16 mouse cellular contexts compared by ENCODE assay signal in the genomic region with DNA sequence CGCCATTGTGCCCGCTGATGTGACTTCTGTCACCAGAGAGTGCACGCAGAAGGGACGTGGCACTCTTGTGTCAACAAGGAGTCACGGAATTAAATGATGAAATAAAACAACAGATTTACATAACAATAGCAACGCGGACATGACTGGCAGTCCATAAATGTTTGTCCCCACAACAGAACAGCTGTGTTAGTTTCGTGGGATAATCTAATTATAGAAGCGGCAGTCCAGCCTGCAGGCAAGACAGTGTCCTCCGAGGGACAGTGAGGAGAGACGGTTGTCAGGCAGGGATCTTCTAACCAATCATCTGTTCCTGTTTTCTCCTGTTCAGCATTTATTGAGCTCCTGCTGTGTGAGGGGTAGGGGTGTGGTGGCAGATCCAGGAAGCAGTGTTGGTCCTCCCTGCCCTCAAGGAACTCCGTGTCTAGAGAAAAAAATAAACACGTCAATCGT. TPM values are rescaled to one million over a fixed set of nuclear protein-coding genes. Genes with fewer than 3 reads are reported as not detected.
A peak's percentile ranks its signal among the peaks of the same experiment; 100 is the strongest.
DNase-seq lines count a peak whose midpoint lies in the region; ATAC-seq and TF ChIP-seq lines count a peak whose summit lies in the region.
"Had no signal": no experiment of that assay in that cellular context is flagged by ENCODE, and none has a peak within 500 bp of the region (broad histone marks: within the 10 kb centered on the region; RNA-seq: fewer than 3 reads in every experiment).

No protein-coding gene starts in this region.

- H3K9ac ChIP-seq in heart, embryonic 16.5 days (ENCODE audit: low read length): no peak overlapping the region
- H3K9ac ChIP-seq in MEL (ENCODE audit: control insufficient read depth, low read depth, low read length, poor library complexity, severe bottlenecking): peak overlapping the region; percentile 49
- no peak overlapping the region for H3K9ac ChIP-seq in midbrain, postnatal 0 days (replicated peaks; ENCODE audit: low read length, poor library complexity, severe bottlenecking)
- no peak overlapping the region for H3K9ac ChIP-seq in liver, postnatal 0 days (replicated peaks)
- H3K9ac ChIP-seq: lung, embryonic 15.5 days had no signal

- TF ChIP-seq CTCF in MEL (IDR thresholded peaks at IDR 0.05 in 2 of 3, conservative IDR thresholded peaks at IDR 0.05 in 1 of 3; ENCODE audit: control insufficient read depth in 1 of 3, insufficient read depth in 1 of 3, low read depth in 2 of 3, low read length in 3 of 3, poor library complexity in 1 of 3, severe bottlenecking in 1 of 3): no peak
- no peak for TF ChIP-seq CTCF in cortical plate, adult 2 months (IDR thresholded peaks at IDR 0.05; ENCODE audit: extremely low read depth, insufficient read depth, low read length)
- no peak for TF ChIP-seq CTCF in midbrain, postnatal 0 days (IDR thresholded peaks at IDR 0.05)
- no peak for TF ChIP-seq CTCF in liver, postnatal 0 days (IDR thresholded peaks at IDR 0.05; ENCODE audit: low read depth)

- peaks cover 2% of the 10 kb centered on the region; the same call in 1 of the 2 replicates for H3K4me1 ChIP-seq in heart, embryonic 16.5 days (ENCODE audit: control insufficient read depth, insufficient read depth, low read length)
- peaks cover 0 to 5% of the 10 kb centered on the region in 2 experiments; a peak in 2 of 4 replicates for H3K4me1 ChIP-seq in MEL (ENCODE audit: control insufficient read depth in 1 of 2, insufficient read depth in 2 of 2, low read length in 2 of 2)
- H3K4me1 ChIP-seq in cortical plate, adult 2 months (ENCODE audit: control insufficient read depth, insufficient read depth, low read length): 0 out of 2 replicates have a peak, but pooled peaks cover 2% of the 10 kb centered on the region
- H3K4me1 ChIP-seq in midbrain, postnatal 0 days (ENCODE audit: insufficient read depth, low read length): no peaks in the 10 kb centered on the region
- no peaks in the 10 kb centered on the region for H3K4me1 ChIP-seq in liver, postnatal 0 days (ENCODE audit: insufficient read depth)

- no peaks in the 10 kb centered on the region for H3K27me3 ChIP-seq in heart, embryonic 16.5 days (ENCODE audit: control insufficient read depth, insufficient read depth, low read length)
- peaks cover 0 to 2% of the 10 kb centered on the region in 2 experiments; a peak in 1 of 4 replicates for H3K27me3 ChIP-seq in MEL (ENCODE audit: control insufficient read depth in 1 of 2, insufficient read depth in 2 of 2, low read length in 2 of 2)
- no peaks in the 10 kb centered on the region for H3K27me3 ChIP-seq in midbrain, postnatal 0 days (ENCODE audit: insufficient read depth, low read length)
- no peaks in the 10 kb centered on the region for H3K27me3 ChIP-seq in liver, postnatal 0 days (ENCODE audit: insufficient read depth, low read length)
- H3K27me3 ChIP-seq: lung, embryonic 15.5 days had no signal

- no peak overlapping the region for H3K4me3 ChIP-seq in heart, embryonic 16.5 days (ENCODE audit: low read length)
- peak overlapping the region; percentile 55 to 60 for H3K4me3 ChIP-seq in MEL (ENCODE audit: control insufficient read depth in 1 of 2, insufficient read depth in 1 of 2, low read depth in 2 of 2, low read length in 2 of 2)
- H3K4me3 ChIP-seq in cortical plate, adult 2 months (ENCODE audit: insufficient read depth, low read length): no peak overlapping the region; the same call in 1 of the 2 replicates
- no peak overlapping the region for H3K4me3 ChIP-seq in midbrain, postnatal 0 days (ENCODE audit: low read depth, low read length)
- H3K4me3 ChIP-seq in liver, postnatal 0 days (ENCODE audit: low read depth, low read length): no peak overlapping the region
- H3K4me3 ChIP-seq: lung, embryonic 15.5 days had no signal

- TF ChIP-seq EP300 in MEL (IDR thresholded peaks at IDR 0.05; ENCODE audit: low read depth in 1 of 2, low read length in 2 of 2): no peak
- TF ChIP-seq EP300 in liver, postnatal 0 days (IDR thresholded peaks at IDR 0.05; ENCODE audit: low read depth): no peak

- no peak for ATAC-seq in heart, embryonic 16.5 days (replicated peaks; ENCODE audit: extremely low read depth, insufficient read depth, low FRiP score)
- ATAC-seq in midbrain, postnatal 0 days (ENCODE audit: low FRiP score): no peak
- no peak for ATAC-seq in liver, postnatal 0 days

- no peaks in the 10 kb centered on the region for H3K36me3 ChIP-seq in heart, embryonic 16.5 days (ENCODE audit: control insufficient read depth, insufficient read depth)
- H3K36me3 ChIP-seq in MEL (ENCODE audit: control insufficient read depth in 1 of 2, insufficient read depth in 2 of 2, low read length in 2 of 2): peaks cover 0 to 9% of the 10 kb centered on the region in 2 experiments; a peak in 2 of 4 replicates
- no peaks in the 10 kb centered on the region for H3K36me3 ChIP-seq in midbrain, postnatal 0 days (ENCODE audit: insufficient read depth, low read length)
- no peaks in the 10 kb centered on the region for H3K36me3 ChIP-seq in liver, postnatal 0 days (replicated peaks; ENCODE audit: insufficient read depth, low read length)
- H3K36me3 ChIP-seq: lung, embryonic 15.5 days had no signal

- intact Hi-C loops in heart, postnatal 25 days (cut with DNase I): loop anchor here (5.0 kb wide), 1 partner anchor 34 kb away; no protein-coding TSS in a partner anchor

- H3K4me2 ChIP-seq in heart, embryonic 16.5 days (ENCODE audit: low read depth, low read length): peak overlapping the region; percentile 3; the same call in 1 of the 2 replicates
- H3K4me2 ChIP-seq in midbrain, postnatal 0 days (ENCODE audit: low read depth, low read length, poor library complexity, severe bottlenecking): no peak overlapping the region
- H3K4me2 ChIP-seq in liver, postnatal 0 days (ENCODE audit: low read depth, low read length): no peak overlapping the region
- H3K4me2 ChIP-seq: lung, embryonic 15.5 days had no signal

- TF ChIP-seq POLR2A in MEL (IDR thresholded peaks at IDR 0.05; ENCODE audit: control insufficient read depth in 1 of 2, insufficient read depth in 1 of 2, low read depth in 1 of 2, low read length in 2 of 2, poor library complexity in 1 of 2): peak in 1 of 2 experiments; percentile 42; a peak in 2 of 4 replicates
- TF ChIP-seq POLR2A in cortical plate, adult 2 months (IDR thresholded peaks at IDR 0.05; ENCODE audit: extremely low read depth, insufficient read depth, low read length): no peak

- no peak overlapping the region for H3K27ac ChIP-seq in heart, embryonic 16.5 days (ENCODE audit: low read length)
- peak overlapping the region; percentile 94 for H3K27ac ChIP-seq in MEL (ENCODE audit: control insufficient read depth, low read depth, low read length)
- H3K27ac ChIP-seq in cortical plate, adult 2 months (ENCODE audit: insufficient read depth, low read length): peak overlapping the region; percentile 1; the same call in 1 of the 2 replicates
- no peak overlapping the region for H3K27ac ChIP-seq in midbrain, postnatal 0 days (ENCODE audit: low read depth, low read length)
- no peak overlapping the region for H3K27ac ChIP-seq in liver, postnatal 0 days (ENCODE audit: low read depth)
- H3K27ac ChIP-seq: lung, embryonic 15.5 days had no signal

- TF ChIP-seq RAD21 in MEL (IDR thresholded peaks at IDR 0.05; ENCODE audit: low read depth, low read length): no peak

- H3K79me2 ChIP-seq in MEL (ENCODE audit: control insufficient read depth, insufficient read depth, low read length, poor library complexity): no peaks in the 10 kb centered on the region

- H3K9me3 ChIP-seq in heart, embryonic 16.5 days (replicated peaks; ENCODE audit: control insufficient read depth, low read length): no peaks in the 10 kb centered on the region
- no peaks in the 10 kb centered on the region for H3K9me3 ChIP-seq in MEL (replicated peaks; ENCODE audit: insufficient read depth, low read length)
- H3K9me3 ChIP-seq in midbrain, postnatal 0 days (ENCODE audit: low read length): no peaks in the 10 kb centered on the region
- no peaks in the 10 kb centered on the region for H3K9me3 ChIP-seq in liver, postnatal 0 days (ENCODE audit: low read length)
- H3K9me3 ChIP-seq: lung, embryonic 15.5 days had no signal

- DNase-seq in heart, postnatal 25 days (ENCODE audit: low spot score): no peak
- DNase-seq in MEL (ENCODE audit: low read depth, low spot score): peak; percentile 85
- DNase-seq in midbrain, postnatal 0 days (ENCODE audit: low spot score): peak; percentile 32
- no peak for DNase-seq in layer of hippocampus, postnatal 36 days
- DNase-seq in liver, postnatal 0 days: no peak
- DNase-seq: cerebellum, postnatal 10 days; gastrocnemius, postnatal 25 days; kidney, adult 2 months; thymus, adult 2 months had no signal

- 45% methylated on average over 14 of the region's 14 CpGs for WGBS in heart, embryonic 16.5 days
- 11% methylated on average over 14 of the region's 14 CpGs for WGBS in midbrain, postnatal 0 days
- 54% methylated on average over 14 of the region's 14 CpGs for WGBS in liver, postnatal 0 days (ENCODE audit: insufficient replicate concordance)

RNA-seq across cellular contexts. Expression of gene Cdsn, which starts 8.5 kb away (rescaled TPM):
- 0.46 and 0.49 TPM in 2 replicates for polyA plus RNA-seq in heart, embryonic 16.5 days (2015; fragmentation: Nextera tagmentation; extraction: Ambion mirVana)
- under 1 TPM; 0.26 to 0.28 TPM for total RNA-seq in heart, postnatal 25 days (2021)
- total RNA-seq in MEL (2012; rRNA removed): 0.08 and 0.23 TPM in 2 replicates
- polyA plus RNA-seq in MEL (2012; ENCODE audit: insufficient read depth in 1 of 2, insufficient read length in 2 of 2, low read depth in 1 of 2, low replicate concordance in 2 of 2, missing spikeins in 1 of 2): under 1 TPM in 1 of 2 experiments, not detected in 1; 0.79 TPM
- polyA plus RNA-seq in cortical plate, adult 2 months (2012; rRNA removed): 1.8 and 1.9 TPM in 2 replicates
- 1.2 TPM in 1 of 2 replicates, not detected in the other for total RNA-seq in midbrain, postnatal 0 days (2014; rRNA removed)
- 0.06 and 0.22 TPM in 2 replicates for polyA plus RNA-seq in midbrain, postnatal 0 days (2015; fragmentation: Nextera tagmentation; extraction: Ambion mirVana)
- total RNA-seq in layer of hippocampus, postnatal 36 days (2021): under 1 TPM in 1 of 2 experiments, not detected in 1; 0.40 TPM
- not detected in 2 replicates for polyA plus RNA-seq in liver, postnatal 0 days (2015; fragmentation: Nextera tagmentation; extraction: Ambion mirVana)
- total RNA-seq: neutrophil, adult 5-6 weeks had no signal
- polyA plus RNA-seq: lung, embryonic 15.5 days had no signal

RNA-seq across cellular contexts. Expression of gene Psors1c2, which starts 10.4 kb away (rescaled TPM):
- 1.6 and 1.9 TPM in 2 replicates for polyA plus RNA-seq in heart, embryonic 16.5 days (2015; fragmentation: Nextera tagmentation; extraction: Ambion mirVana)
- not detected for total RNA-seq in heart, postnatal 25 days (2021)
- total RNA-seq in MEL (2012; rRNA removed): 0.20 and 0.27 TPM in 2 replicates
- 1 to 10 TPM in 1 of 2 experiments, not detected in 1; 1.3 TPM for polyA plus RNA-seq in MEL (2012; ENCODE audit: insufficient read depth in 1 of 2, insufficient read length in 2 of 2, low read depth in 1 of 2, low replicate concordance in 2 of 2, missing spikeins in 1 of 2)
- 1.1 and 1.2 TPM in 2 replicates for polyA plus RNA-seq in cortical plate, adult 2 months (2012; rRNA removed)
- total RNA-seq in midbrain, postnatal 0 days (2014; rRNA removed): not detected in 2 replicates
- polyA plus RNA-seq in midbrain, postnatal 0 days (2015; fragmentation: Nextera tagmentation; extraction: Ambion mirVana): 0.43 TPM in 1 of 2 replicates, not detected in the other
- total RNA-seq in layer of hippocampus, postnatal 36 days (2021): under 1 TPM; 0.42 to 0.63 TPM
- polyA plus RNA-seq in liver, postnatal 0 days (2015; fragmentation: Nextera tagmentation; extraction: Ambion mirVana): 0.13 TPM in 1 of 2 replicates, not detected in the other
- total RNA-seq: gastrocnemius, postnatal 25 days; neutrophil, adult 5-6 weeks had no signal

RNA-seq across cellular contexts. Expression of gene 2300002M23Rik, which starts 23.8 kb away (rescaled TPM):
- 0.11 and 0.14 TPM in 2 replicates for polyA plus RNA-seq in heart, embryonic 16.5 days (2015; fragmentation: Nextera tagmentation; extraction: Ambion mirVana)
- not detected for total RNA-seq in heart, postnatal 25 days (2021)
- not detected in 2 replicates for total RNA-seq in MEL (2012; rRNA removed)
- polyA plus RNA-seq in MEL (2012; ENCODE audit: insufficient read depth in 1 of 2, insufficient read length in 2 of 2, low read depth in 1 of 2, low replicate concordance in 2 of 2, missing spikeins in 1 of 2): not detected
- polyA plus RNA-seq in cortical plate, adult 2 months (2012; rRNA removed): not detected in 2 replicates
- total RNA-seq in midbrain, postnatal 0 days (2014; rRNA removed): not detected in 2 replicates
- polyA plus RNA-seq in midbrain, postnatal 0 days (2015; fragmentation: Nextera tagmentation; extraction: Ambion mirVana): not detected in 2 replicates
- total RNA-seq in layer of hippocampus, postnatal 36 days (2021): not detected
- polyA plus RNA-seq in liver, postnatal 0 days (2015; fragmentation: Nextera tagmentation; extraction: Ambion mirVana): not detected in 2 replicates
- total RNA-seq: adrenal gland, postnatal 4 days; gastrocnemius, postnatal 25 days; left cerebral cortex, postnatal 14 days; neutrophil, adult 5-6 weeks had no signal
- polyA plus RNA-seq: small intestine, adult 2 months had no signal

RNA-seq across cellular contexts. Expression of gene Cchcr1, which starts 26.5 kb away (rescaled TPM):
- polyA plus RNA-seq in heart, embryonic 16.5 days (2015; fragmentation: Nextera tagmentation; extraction: Ambion mirVana): 15.7 and 15.9 TPM in 2 replicates
- 1 to 10 TPM; 2.2 to 2.8 TPM for total RNA-seq in heart, postnatal 25 days (2021)
- total RNA-seq in MEL (2012; rRNA removed): 11.6 and 14.3 TPM in 2 replicates
- 10 to 100 TPM in 1 of 2 experiments, not detected in 1; 21.7 TPM for polyA plus RNA-seq in MEL (2012; ENCODE audit: insufficient read depth in 1 of 2, insufficient read length in 2 of 2, low read depth in 1 of 2, low replicate concordance in 2 of 2, missing spikeins in 1 of 2)
- polyA plus RNA-seq in cortical plate, adult 2 months (2012; rRNA removed): 14.2 and 14.5 TPM in 2 replicates
- total RNA-seq in midbrain, postnatal 0 days (2014; rRNA removed): 3.5 and 4.0 TPM in 2 replicates
- polyA plus RNA-seq in midbrain, postnatal 0 days (2015; fragmentation: Nextera tagmentation; extraction: Ambion mirVana): 1.9 and 2.1 TPM in 2 replicates
- total RNA-seq in layer of hippocampus, postnatal 36 days (2021): 10 to 100 TPM in 1 of 2 experiments, 1 to 10 TPM in 1; 9.3 to 10.0 TPM
- polyA plus RNA-seq in liver, postnatal 0 days (2015; fragmentation: Nextera tagmentation; extraction: Ambion mirVana): 3.0 and 3.5 TPM in 2 replicates

RNA-seq across cellular contexts. Expression of gene Tcf19, which starts 26.8 kb away (rescaled TPM):
- 59.5 and 60.3 TPM in 2 replicates for polyA plus RNA-seq in heart, embryonic 16.5 days (2015; fragmentation: Nextera tagmentation; extraction: Ambion mirVana)
- 1 to 10 TPM; 3.1 to 3.5 TPM for total RNA-seq in heart, postnatal 25 days (2021)
- 16.6 and 20.3 TPM in 2 replicates for total RNA-seq in MEL (2012; rRNA removed)
- 10 to 100 TPM in 1 of 2 experiments, not detected in 1; 25.7 TPM for polyA plus RNA-seq in MEL (2012; ENCODE audit: insufficient read depth in 1 of 2, insufficient read length in 2 of 2, low read depth in 1 of 2, low replicate concordance in 2 of 2, missing spikeins in 1 of 2)
- 10.3 and 11.9 TPM in 2 replicates for polyA plus RNA-seq in cortical plate, adult 2 months (2012; rRNA removed)
- total RNA-seq in midbrain, postnatal 0 days (2014; rRNA removed): 9.2 and 10.3 TPM in 2 replicates
- polyA plus RNA-seq in midbrain, postnatal 0 days (2015; fragmentation: Nextera tagmentation; extraction: Ambion mirVana): 4.5 and 4.7 TPM in 2 replicates
- total RNA-seq in layer of hippocampus, postnatal 36 days (2021): 1 to 10 TPM; 4.3 to 5.8 TPM
- 19.6 and 20.6 TPM in 2 replicates for polyA plus RNA-seq in liver, postnatal 0 days (2015; fragmentation: Nextera tagmentation; extraction: Ambion mirVana)

Comparison
In these comparisons a context has a peak if more than half of its experiments do, and no peak if none do; other contexts are left out.
1. H3K27ac ChIP-seq: peak in MEL (single experiment) and cortical plate, adult 2 months (single experiment); none in heart, embryonic 16.5 days (single experiment), midbrain, postnatal 0 days (single experiment) and liver, postnatal 0 days (single experiment).
2. H3K4me3 ChIP-seq: peak in MEL (2 of 2); none in heart, embryonic 16.5 days (single experiment), cortical plate, adult 2 months (single experiment), midbrain, postnatal 0 days (single experiment) and liver, postnatal 0 days (single experiment).
3. DNase-seq: peak in MEL (single experiment) and midbrain, postnatal 0 days (single experiment); none in heart, postnatal 25 days (single experiment), layer of hippocampus, postnatal 36 days (0 of 2) and liver, postnatal 0 days (single experiment).